Mouse (Mus musculus) intestine, postnatal 0 days (tissue): ENCODE measurements around the gene Chrnb1. TPM values are rescaled to one million over a fixed set of nuclear protein-coding genes. Genes with fewer than 3 reads are reported as not detected.

Experiments used
- ATAC-seq: fragments of 200-750 bp; cut with Nextera tagmentation; 2 replicates; pipeline ENCODE4 v1.8.0; 2017; ENCODE audit warnings: mild to moderate bottlenecking, moderate TSS enrichment, moderate library complexity
- H3K27ac ChIP-seq: fragments of 300-500 bp; sonication (generic); 2 replicates; pipeline ENCODE4 v1.5.1; 2014; ENCODE audit warnings: mild to moderate bottlenecking, low read depth, low read length, moderate library complexity
- H3K27me3 ChIP-seq: fragments of 300-500 bp; sonication (generic); replicated peaks from 2 replicates; pipeline ENCODE4 v1.6.1; 2014; ENCODE audit warnings: low read length, mixed read lengths; ENCODE audit not compliant: control insufficient read depth, insufficient read depth
- H3K36me3 ChIP-seq: fragments of 300-500 bp; sonication (generic); 2 replicates; pipeline ENCODE4 v1.6.1; 2014; ENCODE audit warnings: mild to moderate bottlenecking, moderate library complexity; ENCODE audit not compliant: control insufficient read depth, insufficient read depth
- H3K4me1 ChIP-seq: fragments of 300-500 bp; sonication (generic); replicated peaks from 2 replicates; pipeline ENCODE4 v1.6.1; 2014; ENCODE audit warnings: antibody characterized with exemption, low read length, mixed read lengths; ENCODE audit not compliant: control insufficient read depth, insufficient read depth
- H3K4me2 ChIP-seq: fragments of 300-500 bp; sonication (generic); replicated peaks from 2 replicates; pipeline ENCODE4 v1.6.1; 2014; ENCODE audit warnings: low read depth, mild to moderate bottlenecking, moderate library complexity
- H3K4me3 ChIP-seq: fragments of 300-500 bp; sonication (generic); 2 replicates; pipeline ENCODE4 v1.5.1; 2014; ENCODE audit warnings: low read depth, low read length
- H3K9ac ChIP-seq: fragments of 300-500 bp; sonication (generic); 2 replicates; pipeline ENCODE4 v1.6.1; 2014; ENCODE audit warnings: mild to moderate bottlenecking, low read depth, low read length
- H3K9me3 ChIP-seq: fragments of 300-500 bp; sonication (generic); 2 replicates; pipeline ENCODE4 v1.6.1; 2016; ENCODE audit warnings: mixed run types; ENCODE audit not compliant: control insufficient read depth
- CTCF ChIP-seq: sonication (generic); IDR thresholded peaks from 2 replicates; pipeline ENCODE4 v1.5.1; 2016; ENCODE audit warnings: low read depth, mild to moderate bottlenecking, control low read depth, antibody characterized with exemption, moderate library complexity
- WGBS: fragments of 180-500 bp; shearing (Covaris S2); extraction: QIAGEN DNeasy Blood & Tissue Kit; methylation state at CpG from one replicate; pipeline ENCODE4 v1.1.7; 2014; 5-methylcytosine and 5-hydroxymethylcytosine counted together
- polyA plus RNA-seq: library from polyadenylated mRNA; unstranded; fragments of >200 nt; fragmentation: Nextera tagmentation; extraction: Ambion mirVana; gene quantifications from 2 replicates; pipeline ENCODE4 v1.2.1, GENCODE M21; 2015

Gene Chrnb1
- polyA plus RNA-seq, 1 experiment from 2014 or later, result 2.8 TPM

- Histone ChIP-seq H3K9me3 (no peaks in the 10 kb centered on the region), H3K27me3 (no peaks in the 10 kb centered on the region), H3K4me2 (no peak overlapping the region), H3K4me3 (no peak overlapping the region), H3K36me3 (peaks cover 21% of the 10 kb centered on the region; the same call in 1 of the 2 replicates), H3K9ac (no peak overlapping the region), H3K4me1 (no peaks in the 10 kb centered on the region), H3K27ac (no peak overlapping the region)
- ATAC-seq, result no peak
- no peak for TF ChIP-seq CTCF
- 64% methylated on average over 5 of the region's 5 CpGs for WGBS
Observed at GRCm38 (mm10) chr11:69774961-69775360, 20.8 kb downstream of the Chrnb1 start.

GRCm38 (mm10) chr11:69767625-69767909 is 28.2 kb downstream of the Chrnb1 start:
- Histone ChIP-seq H3K4me3 (no peak overlapping the region), H3K4me1 (no peaks in the 10 kb centered on the region), H3K9me3 (no peaks in the 10 kb centered on the region), H3K4me2 (peak overlapping the region; percentile 93), H3K36me3 (peaks cover 4% of the 10 kb centered on the region; the same call in 1 of the 2 replicates), H3K27ac (0 out of 2 replicates have a peak overlapping the region, but pooled peaks have one; percentile 9), H3K27me3 (no peaks in the 10 kb centered on the region), H3K9ac (no peak overlapping the region)
- no peak for TF ChIP-seq CTCF
- no peak for ATAC-seq
- 51% methylated on average over 4 of the region's 4 CpGs for WGBS

GRCm38 (mm10) chr11:69766872-69767624 is 28.7 kb downstream of the Chrnb1 start:
- Histone ChIP-seq H3K4me1 (no peaks in the 10 kb centered on the region), H3K27ac (no peak overlapping the region), H3K9ac (peak overlapping the region; percentile 91; the same call in 1 of the 2 replicates), H3K27me3 (no peaks in the 10 kb centered on the region), H3K4me2 (peak overlapping the region; percentile 93), H3K9me3 (no peaks in the 10 kb centered on the region), H3K4me3 (peak overlapping the region; percentile 93), H3K36me3 (peaks cover 4% of the 10 kb centered on the region; the same call in 1 of the 2 replicates)
- ATAC-seq, result no peak
- TF ChIP-seq CTCF, result no peak
- WGBS, result 61% methylated on average over 13 of the region's 13 CpGs

GRCm38 (mm10) chr11:69766126-69766609 is 29.6 kb downstream of the Chrnb1 start:
- under 1% methylated on average over 36 of the region's 37 CpGs for WGBS
- peak overlapping the region; percentile 91 for H3K9ac ChIP-seq
- peaks cover 4% of the 10 kb centered on the region; the same call in 1 of the 2 replicates for H3K36me3 ChIP-seq
- no peak for TF ChIP-seq CTCF
- H3K9me3 ChIP-seq, result no peaks in the 10 kb centered on the region
- H3K27me3 ChIP-seq, result no peaks in the 10 kb centered on the region
- peak overlapping the region; percentile 93 for H3K4me2 ChIP-seq
- H3K4me3 ChIP-seq, result peak overlapping the region; percentile 93
- peak; percentile 73 for ATAC-seq
- no peaks in the 10 kb centered on the region for H3K4me1 ChIP-seq
- H3K27ac ChIP-seq, result peak overlapping the region; percentile 86

- H3K9ac ChIP-seq, result peak within 1 kb of the TSS; percentile 91
- H3K36me3 ChIP-seq, result no peaks in the 10 kb centered on the region
- TF ChIP-seq CTCF, result no peak
- H3K9me3 ChIP-seq, result no peaks in the 10 kb centered on the region
- peak within 1 kb of the TSS; percentile 93 for H3K4me3 ChIP-seq
- H3K4me1 ChIP-seq, result no peaks in the 10 kb centered on the region
- no peaks in the 10 kb centered on the region for H3K27me3 ChIP-seq
- peak within 1 kb of the TSS; percentile 86 for H3K27ac ChIP-seq
- ATAC-seq, result peak; percentile 57
- H3K4me2 ChIP-seq, result peak within 1 kb of the TSS; percentile 93
- WGBS, result 21% methylated on average over 44 of the region's 55 CpGs
Observed at GRCm38 (mm10) chr11:69765221-69766125, 30.3 kb downstream of the Chrnb1 start, which contains the start of gene Zbtb4. TSS of gene Zbtb4 (plus strand) at chr11:69765912.

- Histone ChIP-seq H3K9ac (no peak overlapping the region), H3K36me3 (no peaks in the 10 kb centered on the region), H3K27ac (no peak overlapping the region), H3K4me1 (no peaks in the 10 kb centered on the region), H3K4me3 (no peak overlapping the region), H3K4me2 (no peak overlapping the region), H3K9me3 (no peaks in the 10 kb centered on the region), H3K27me3 (no peaks in the 10 kb centered on the region)
- TF ChIP-seq CTCF, result peak; percentile 58
- WGBS, result 76% methylated on average over 7 of the region's 7 CpGs
- no peak for ATAC-seq
Observed at GRCm38 (mm10) chr11:69763551-69763950, 32.2 kb downstream of the Chrnb1 start.
